Mouse (Mus musculus) heart, postnatal 0 days (tissue): ENCODE data around the gene Tekt3.

Experiments used
- CTCF ChIP-seq: IDR thresholded peaks from 2 replicates; pipeline ENCODE4 v1.5.1; 2016; ENCODE audit warnings: antibody characterized with exemption, control low read depth, low read depth
- EP300 ChIP-seq: IDR thresholded peaks from 2 replicates; pipeline ENCODE4 v1.6.1; 2016; ENCODE audit warnings: antibody characterized with exemption, low read depth

GRCm38 (mm10) chr11:63135622-63136021 lies 74.2 kb downstream of the Tekt3 start:
- peak; percentile 77; the same call in 1 of the 2 replicates for TF ChIP-seq EP300
- peak; percentile 100 for TF ChIP-seq CTCF
